Mouse (Mus musculus) embryonic fibroblast, embryonic 13.5 days (primary cell): ENCODE results near the gene Aqp11.

ENCODE experiments used
- CTCF ChIP-seq: IDR thresholded peaks from 2 replicates; pipeline ENCODE4 v1.5.1; 2011; ENCODE audit warnings: mild to moderate bottlenecking, control low read depth, low read length, moderate library complexity, borderline replicate concordance; ENCODE audit not compliant: insufficient read depth
- POLR2A ChIP-seq: IDR thresholded peaks from 2 replicates; pipeline ENCODE4 v1.6.1; 2011; ENCODE audit warnings: low read depth, mild to moderate bottlenecking, control low read depth, low read length, moderate library complexity

DNA sequence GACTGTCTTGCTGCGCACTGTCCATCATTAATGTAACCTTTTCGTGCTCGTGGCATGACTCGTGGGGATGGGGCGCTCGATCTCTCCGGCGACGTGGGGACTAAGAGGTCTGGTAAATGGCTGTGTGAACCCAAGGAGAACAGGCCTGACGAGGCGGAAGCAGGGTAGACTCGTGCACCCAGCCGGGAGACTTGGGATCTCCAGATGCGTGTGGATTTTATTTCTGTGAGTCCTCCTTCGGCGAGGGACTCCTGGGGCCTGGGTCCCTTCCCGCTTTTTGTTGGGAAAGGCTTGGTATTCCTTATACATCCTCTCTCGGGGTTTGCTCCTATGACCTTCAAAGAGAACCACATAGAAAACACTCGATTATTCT lies 42.0 kb downstream of the Aqp11 start:
- no peak for TF ChIP-seq POLR2A
- no peak for TF ChIP-seq CTCF
